Mouse (Mus musculus) retina, embryonic 14.5 days (tissue): ENCODE data around the gene Hand2.

ENCODE experiments used
- DNase-seq: peaks from one replicate; pipeline ENCODE4 v3.0.0-alpha.2; 2015; ENCODE audit warnings: low spot score

The Hand2 gene

DNA sequence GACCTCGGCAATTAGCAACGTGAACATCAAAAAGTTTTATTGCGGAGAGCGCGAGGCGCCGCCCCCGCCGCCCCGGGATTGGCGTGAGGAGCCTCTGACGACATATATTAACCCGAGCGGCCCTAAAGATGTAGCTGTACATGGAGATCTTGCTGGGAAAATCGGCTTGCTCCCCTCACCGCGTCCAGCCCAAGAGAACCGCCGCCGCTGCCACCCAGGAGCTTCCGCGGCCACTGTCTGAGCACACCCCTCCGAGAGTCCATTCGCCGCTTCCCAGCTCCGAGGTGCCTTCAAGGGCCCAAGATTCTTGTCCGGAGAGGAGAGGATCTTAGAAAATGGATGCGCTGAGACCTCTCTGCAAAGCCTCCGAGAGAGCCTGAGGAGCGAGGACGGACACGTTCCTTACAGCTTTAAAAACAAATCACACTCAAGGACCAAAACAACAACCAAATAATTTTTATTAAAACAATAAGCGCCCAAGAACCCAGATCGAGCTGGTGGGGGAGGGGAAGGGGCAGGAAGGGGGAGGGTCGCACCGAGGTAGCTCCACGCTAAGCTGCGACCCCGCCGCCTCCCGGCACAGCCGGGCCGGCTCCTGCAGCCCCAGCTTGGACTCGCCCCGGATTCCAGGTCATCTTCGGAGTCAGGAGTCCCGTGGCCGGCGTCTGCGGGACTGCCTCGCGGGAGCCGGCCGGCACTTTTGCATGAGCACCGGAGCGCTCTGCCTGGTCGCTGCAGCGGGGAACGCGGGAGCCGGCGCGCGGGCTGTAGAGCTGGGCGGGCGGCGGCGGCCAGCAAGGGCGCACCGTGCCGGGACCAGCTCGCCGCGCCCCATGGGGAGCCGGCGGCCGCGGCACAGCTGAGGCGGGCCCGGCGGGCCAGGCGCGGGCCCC lies at the start of gene Hand2:
Gene Hand2, plus strand, starts transcription at position 133 of the 893 bp plus-strand sequence.
- peak; percentile 52 for DNase-seq

DNA sequence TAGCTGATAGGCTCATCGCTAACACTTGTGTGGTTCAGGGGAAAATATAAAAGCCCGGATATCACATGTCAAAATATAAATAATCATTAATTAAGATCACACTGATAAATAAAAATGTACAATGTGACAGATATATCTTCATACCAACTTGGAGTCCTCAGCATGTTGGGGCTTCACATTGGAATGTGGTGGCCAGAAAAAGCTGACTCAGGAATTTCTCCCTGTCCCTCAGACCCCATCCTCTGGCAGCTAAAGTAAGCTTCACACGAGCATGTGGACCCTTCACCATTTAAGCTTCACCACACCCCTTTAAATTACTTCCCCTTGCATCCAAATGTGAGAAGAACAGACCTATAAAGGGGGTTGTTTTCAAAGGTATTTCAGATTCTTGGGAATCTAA lies 47.7 kb upstream of the Hand2 start:
- no peak for DNase-seq

DNA sequence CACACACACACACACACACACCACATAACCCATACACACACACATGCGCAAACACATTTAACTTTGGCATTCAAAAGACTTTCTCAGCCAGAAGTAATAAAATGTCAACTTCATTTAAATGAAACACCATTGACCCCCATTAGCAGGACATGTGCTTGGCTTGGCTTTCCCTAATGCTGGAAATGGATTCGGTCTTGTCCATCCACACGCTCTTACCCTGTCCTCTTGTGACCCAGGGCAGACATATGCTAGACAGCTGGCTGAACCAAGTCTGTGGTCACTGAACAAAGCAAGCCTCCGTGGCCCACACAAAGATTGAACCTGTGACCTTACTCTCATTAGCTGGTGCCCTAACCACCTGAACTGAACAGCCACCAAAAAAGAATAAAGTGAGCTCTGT lies 27.3 kb upstream of the Hand2 start:
- peak; percentile 91 for DNase-seq

DNA sequence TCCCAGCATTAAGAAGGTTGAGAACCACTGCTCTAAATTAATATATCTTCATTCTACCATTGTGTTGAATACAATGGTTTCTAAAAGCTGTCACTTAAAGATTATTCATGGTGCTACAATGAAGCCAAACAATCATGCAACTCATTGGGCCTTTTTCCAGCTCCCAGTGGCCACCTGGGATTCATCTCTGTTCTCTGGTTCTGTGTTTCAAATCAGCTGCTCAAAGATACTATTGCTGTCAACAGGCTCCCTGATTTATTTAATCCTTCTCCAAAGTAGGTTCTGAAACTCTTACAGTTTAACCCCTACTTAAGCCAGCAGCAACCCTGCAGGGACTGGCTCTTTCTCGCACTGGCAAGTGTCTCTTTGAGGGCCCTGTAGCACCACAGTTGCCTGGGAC lies 17.3 kb upstream of the Hand2 start:
- no peak for DNase-seq

DNA sequence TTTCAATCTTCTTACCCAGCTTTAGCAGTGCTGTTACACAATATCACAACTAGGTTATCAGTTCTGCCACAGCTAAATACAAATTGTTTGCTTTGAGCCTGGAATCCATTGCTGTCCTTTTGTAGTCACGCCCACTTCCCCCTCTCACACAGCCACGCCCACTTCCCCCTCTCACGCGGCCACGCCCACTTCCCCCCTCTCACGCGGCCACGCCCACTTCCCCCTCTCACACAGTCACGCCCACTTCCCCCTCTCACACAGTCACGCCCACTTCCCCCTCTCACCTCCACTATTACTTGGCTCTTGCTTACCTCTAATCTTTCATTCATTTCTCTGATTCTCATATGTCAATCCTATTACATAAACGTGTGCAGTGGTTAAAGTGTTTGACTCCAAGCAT lies 15.8 kb upstream of the Hand2 start:
- DNase-seq = no peak

DNA sequence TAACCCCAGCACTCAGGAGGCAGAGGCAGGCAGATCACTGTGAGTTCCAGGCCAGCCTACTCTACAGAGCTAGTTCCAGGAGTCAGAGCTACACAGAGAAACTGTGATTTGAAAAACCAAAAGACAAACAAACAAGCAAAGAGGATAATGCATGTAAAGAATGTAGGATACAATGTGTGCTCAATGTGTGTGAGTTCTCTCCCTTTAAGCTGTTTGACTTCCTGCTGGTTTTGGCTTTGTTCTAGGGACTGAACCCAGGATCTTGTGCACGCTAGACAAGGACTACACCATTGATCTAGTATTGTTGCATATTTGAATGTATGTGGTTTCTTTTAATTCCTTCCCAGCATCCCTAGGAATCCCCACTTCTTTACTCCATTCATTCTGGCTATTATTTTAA lies 14.3 kb upstream of the Hand2 start:
- no peak for DNase-seq

DNA sequence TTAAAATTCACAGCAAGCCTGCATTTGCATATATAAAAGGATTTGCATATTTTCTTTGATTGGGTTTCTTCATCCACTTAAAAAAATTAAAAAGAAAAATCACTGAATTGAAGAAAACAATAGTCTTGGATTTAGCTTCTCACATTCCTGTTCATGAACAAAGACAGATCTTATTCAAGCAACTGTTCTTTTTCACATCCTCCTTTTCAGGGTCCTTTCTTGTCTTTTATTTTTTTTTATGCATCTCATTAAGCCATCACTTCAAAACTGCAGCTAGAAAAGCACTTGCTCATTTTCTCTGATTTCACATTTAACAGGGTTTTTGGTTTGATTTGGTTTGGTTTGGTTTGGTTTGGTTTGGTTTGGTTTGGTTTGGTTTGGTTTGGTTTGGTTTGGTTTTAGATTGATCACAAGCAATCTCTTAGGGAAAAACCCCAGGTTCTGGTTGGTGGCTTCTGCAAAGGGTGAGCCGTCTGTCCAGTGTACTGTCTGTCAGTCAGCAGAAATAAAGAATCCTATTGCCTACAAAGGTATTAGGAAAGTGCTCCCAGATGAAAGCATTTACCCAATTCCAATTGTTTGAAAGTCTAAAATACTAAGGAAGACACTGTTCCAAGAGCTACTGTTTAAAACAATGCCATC lies 10.8 kb upstream of the Hand2 start:
- no peak for DNase-seq

DNA sequence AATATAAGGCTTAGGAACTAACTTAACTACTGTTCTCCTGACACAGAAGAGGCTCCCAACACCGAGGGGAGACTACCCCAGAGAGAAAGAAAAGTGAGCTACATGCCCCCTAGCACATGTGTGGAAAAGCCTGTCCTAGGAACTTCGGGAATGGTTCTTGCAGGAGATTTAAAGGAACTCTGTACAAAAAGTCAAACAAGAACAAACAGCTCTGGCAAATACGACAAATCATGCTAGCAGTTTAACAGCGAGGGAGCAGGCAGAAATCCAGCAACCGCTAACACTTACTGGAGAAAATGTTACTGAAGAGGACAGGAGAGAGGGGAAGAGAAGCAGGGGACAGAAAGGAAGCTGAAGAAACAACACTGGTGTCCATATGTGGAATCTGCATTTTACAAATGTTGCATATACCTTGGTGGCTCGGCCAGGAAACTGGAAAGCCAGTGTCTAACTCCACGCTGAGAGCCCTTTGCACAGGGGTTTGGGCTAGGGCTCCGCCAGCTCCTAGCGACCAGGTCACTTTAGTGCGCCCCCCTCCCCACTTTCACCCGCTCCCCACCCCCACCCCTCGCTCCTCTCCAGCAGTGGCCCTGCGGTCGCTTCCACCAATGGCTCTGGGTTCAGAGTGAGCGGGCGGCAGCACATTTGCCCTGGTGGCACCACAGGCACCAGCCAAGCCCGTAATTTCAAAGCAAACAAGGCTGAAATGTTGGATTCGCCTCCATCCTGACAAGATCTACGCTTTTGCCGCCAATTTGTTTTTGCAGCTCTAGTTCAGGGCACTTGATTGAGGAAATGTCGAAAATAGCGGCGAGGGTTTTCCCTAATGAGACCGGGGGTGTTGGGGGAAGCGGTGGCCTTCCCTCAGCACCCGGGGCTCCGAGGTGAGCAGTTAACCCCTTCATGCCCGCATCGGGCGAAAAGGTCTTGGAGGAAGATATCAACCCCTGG lies 8.5 kb upstream of the Hand2 start:
- DNase-seq = peak; percentile 40

DNA sequence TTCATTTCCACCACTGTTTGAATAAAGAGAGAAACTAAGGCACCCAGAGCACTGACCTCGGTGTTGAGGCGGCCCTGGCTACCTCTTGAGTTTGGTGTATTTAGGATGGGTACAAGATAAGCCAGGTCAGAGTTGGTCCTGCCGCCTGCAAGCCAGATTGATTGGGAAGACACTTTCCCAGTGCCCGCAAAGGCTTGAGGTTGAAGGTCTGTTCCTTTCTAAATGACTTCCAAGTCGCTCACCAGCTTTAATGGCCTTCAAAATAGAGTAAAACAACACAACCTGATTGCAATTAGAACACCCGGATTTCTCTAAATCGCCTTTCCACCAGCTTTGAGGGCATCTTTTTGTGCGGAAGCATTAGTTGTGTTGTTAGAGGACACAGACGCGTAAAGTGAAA lies 7.2 kb upstream of the Hand2 start:
- no peak for DNase-seq

DNA sequence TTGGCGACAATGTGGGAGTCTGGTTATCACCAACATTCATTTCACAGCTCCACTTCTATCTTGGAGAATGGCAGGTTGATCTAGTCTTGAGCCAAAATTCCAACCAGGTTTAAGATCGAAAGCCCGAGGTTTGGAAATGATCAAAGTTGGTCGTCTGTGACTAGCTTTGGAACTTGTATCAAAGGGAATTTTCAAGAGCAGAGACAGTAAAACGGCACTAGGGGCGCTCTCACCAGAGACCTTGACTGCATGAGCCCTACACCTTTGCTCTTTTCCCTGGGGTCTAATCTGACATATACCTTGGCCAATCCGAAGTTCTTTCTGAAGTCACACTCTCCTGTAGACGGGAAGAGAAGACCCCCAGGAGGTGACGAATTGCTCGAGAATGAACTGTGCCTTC lies 6.6 kb upstream of the Hand2 start:
- DNase-seq = peak; percentile 68

DNA sequence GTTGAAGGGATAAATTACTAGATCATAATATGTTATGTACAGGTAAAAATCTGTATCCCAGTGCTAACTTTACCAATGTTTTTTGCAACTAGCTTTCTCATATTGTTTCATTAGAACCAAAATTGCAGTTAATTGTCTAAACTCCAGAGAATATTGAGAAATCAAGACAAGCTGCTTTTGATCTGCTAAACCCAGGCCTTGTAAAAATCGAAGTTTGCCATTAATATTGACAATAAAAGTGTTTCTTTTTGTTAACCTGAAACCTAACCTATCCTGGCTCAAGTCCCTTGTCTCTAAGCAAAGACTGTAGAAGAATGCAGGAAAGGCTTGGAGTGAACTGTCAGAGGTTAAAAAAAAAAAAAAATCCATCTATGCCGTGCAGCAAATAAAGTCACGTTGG lies 5.3 kb upstream of the Hand2 start:
- DNase-seq = no peak

DNA sequence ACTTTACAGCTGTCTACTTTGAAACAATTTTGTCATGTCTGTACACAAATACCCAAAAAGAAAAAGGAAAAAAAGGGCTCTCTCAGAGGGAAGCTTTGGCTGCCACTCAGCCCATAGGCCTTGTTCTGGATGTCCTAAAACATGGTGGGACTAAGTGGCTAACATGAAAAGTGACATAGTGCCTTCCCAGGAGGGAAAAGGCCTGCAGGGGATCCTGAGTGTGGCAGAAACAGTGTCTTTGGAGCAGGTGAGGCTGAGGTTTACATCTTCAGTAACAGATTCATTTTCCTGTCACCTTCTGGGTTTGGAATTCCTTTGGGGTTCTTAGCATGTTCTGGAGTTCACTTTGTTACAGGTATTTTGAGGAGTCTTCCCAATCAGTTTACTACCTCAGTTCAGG lies 3.7 kb upstream of the Hand2 start:
- peak; percentile 11 for DNase-seq

DNA sequence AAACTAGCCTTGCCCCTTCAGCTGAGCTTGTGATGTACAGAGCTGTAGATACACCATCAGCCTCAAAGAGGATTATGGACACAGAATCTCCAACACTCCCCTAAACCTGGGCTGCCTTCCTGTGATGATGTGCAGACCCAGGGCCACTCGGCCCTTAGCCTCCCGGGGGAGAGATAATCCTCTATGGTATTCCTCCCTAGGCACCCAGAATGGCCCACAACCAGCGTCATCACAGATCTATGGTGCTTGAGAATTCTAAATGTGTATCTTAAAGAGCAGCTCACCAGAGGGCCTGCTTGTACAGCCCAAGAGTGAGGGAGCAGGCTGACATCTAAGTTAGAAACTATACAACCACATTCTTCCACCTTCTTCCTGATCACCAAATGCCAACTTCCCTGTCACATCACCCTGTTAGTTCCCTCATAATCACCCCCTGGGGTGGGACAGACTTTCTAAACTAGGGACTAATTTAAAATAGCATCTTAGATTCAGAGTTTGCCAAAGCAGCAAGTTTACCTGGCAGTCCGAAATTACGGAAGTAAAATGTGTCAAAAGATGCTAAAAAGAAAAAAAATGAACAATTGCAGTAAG lies 2.8 kb upstream of the Hand2 start:
- peak; percentile 5 for DNase-seq

DNA sequence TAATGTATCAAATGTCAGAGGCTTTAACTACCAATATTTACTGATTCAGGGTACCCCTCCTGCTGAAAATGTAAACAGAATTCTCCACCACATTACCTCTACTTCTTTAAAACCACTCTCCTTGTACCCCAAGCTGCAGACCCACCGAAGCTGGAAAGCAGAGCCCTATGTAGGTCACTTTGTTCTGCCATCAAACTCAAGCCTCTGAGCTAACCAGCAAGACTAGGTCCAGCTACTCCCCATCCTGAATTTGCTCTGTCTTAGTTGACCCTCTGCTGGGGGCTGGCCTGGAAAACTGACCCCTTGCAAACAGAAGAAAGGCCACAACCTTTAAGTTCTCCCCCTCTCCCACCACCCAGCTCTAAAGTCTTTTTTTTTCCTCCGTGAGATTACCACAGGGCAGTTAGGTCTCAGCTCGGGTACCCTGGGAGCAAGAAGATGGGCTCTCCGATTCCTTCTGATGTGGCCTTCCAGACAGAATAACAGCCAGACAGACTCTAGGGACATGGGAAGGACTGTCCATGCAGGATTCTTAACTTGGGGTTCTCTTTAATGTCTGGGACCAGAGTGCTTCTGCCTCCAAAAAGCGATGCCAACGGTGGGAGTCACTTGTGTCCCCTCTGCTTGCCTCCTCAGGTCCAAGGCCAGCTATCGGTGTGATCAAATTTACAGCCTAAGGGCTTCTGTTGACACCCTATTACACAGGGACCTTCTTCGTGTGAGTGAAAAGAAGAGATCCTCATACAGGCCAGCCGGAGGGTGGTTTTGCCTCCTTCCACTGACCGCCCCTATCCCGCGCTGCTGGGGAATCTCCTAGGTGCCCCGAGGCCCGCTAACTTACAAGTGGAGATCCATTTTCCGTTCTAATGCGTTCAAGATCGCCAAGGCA lies 1.4 kb upstream of the Hand2 start:
- peak; percentile 23 for DNase-seq

DNA sequence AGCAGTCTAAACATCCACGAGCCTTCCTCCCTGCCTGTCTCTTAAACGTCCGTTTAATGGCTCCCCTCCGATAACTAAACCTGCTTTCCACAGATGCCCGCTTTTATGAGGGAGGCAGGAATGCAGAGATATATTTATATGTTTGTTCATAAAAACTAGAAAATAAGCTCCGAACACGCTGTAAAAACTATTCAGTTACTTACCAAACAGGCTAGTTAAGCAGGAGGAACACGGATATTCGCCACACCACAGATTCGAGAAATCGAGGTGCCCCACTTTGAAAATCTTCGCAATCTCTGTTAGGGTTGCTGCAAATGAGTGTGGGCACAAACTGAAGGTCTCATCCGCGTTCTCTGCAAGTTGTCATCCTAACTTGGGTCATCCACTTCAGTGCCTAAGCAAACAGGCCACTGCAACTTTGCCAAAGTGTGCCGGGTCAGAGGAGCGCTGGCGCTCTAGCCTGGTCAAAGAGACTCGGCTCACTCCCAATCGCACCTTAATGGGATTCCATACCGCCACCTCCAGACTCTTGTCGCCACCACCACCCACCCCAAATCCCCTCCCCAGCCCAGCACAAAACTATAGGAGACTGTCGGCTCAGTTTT lies 700 bp upstream of the Hand2 start:
- DNase-seq = peak; percentile 47

DNA sequence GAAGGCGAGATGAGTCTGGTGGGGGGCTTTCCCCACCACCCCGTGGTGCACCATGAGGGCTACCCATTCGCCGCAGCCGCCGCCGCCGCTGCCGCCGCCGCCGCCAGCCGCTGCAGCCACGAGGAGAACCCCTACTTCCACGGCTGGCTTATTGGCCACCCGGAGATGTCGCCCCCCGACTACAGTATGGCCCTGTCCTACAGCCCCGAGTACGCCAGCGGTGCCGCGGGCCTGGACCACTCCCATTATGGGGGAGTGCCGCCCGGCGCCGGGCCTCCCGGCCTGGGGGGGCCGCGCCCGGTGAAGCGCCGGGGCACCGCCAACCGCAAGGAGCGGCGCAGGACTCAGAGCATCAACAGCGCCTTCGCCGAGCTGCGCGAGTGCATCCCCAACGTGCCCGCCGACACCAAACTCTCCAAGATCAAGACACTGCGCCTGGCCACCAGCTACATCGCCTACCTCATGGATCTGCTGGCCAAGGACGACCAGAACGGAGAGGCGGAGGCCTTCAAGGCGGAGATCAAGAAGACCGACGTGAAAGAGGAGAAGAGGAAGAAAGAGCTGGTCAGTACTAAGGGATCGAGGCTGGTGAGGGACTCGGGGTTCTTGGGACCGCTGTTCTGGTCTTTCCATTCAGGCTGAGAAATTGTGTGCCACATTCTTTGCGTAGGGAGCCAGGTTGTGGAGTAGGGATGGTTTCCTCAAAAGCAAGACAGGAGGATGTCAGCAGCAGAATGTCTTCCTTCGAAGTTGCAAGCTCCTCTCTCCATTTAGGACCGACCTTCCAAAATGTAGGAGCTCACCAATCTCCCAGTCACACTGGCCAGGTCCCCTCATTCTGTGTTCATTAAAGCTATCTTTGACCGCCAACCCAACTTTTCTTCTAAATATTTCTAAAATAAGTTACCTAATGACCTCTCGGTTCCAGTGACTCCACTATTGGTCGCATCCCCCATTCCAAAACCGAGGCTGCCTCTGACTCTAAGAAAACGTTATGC lies 1.4 kb downstream of the Hand2 start:
- DNase-seq = peak; percentile 40

DNA sequence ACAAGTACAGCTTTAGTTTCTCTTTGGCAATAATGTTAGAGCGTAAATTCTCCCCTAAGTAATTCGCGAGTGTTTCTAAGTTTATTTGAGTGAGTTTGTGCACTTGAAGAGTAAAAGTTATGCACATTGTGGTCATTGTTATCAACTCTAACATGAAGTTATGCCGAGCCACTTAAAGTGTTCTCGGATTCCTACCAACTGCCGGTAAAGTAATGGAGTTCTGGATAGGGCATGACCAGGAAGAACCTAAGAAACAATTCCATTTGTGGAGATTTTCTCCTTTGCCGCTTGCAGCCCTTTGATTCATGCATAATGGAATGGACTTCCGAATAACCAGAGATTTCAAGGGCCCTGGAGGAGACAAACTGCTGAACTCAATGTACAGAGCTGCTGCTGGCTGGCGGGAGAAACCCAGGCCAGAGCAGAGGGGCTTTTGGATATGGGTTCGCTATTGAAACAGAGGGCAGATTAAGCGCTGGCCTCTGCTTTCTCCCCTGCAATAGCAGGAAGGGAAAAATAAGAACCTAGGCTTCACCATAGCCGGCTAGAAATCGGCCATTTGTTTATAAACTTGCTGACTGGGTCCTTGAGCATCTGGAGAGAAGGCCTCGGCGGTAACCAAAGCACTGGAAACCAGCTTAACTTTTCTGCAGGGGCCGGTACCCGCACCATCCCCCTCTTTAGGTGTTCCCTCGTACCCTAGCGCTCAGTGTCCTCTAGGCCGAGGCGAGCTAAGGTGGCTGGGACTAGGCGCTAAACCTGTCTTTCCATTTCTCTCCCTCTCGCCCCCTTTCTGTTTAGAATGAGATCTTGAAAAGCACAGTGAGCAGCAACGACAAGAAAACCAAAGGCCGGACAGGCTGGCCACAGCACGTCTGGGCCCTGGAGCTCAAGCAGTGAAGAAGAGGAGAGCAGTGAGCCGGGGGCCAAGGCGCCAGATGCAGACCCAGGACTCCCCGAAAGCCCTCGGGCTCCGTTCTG lies 2.5 kb downstream of the Hand2 start:
- peak; percentile 43 for DNase-seq

DNA sequence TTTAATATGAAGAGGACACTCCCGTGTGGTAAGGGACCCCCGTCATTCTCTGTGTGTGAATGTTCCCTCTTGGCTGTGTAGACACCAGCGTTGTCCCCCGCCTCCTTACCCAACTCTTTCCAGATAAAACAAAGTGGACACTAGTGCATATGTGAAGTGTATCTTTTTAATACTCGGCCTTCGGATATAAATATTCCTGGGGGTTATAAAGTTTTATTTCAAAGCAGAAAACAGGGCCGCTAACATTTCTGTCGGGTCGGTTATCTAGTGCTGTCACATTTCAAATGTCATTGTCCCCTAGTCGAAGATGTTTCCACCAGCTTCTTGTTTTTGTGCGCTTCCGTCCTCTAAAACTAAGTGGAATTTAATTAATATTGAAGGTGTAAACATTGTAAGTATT lies 3.3 kb downstream of the Hand2 start:
- DNase-seq = peak; percentile 17
